Mouse (Mus musculus): ENCODE data around the gene Spint5.

GRCm38 (mm10) chr2:164678848-164679625, 36.1 kb upstream of the Spint5 start:
- TF ChIP-seq EP300 (IDR thresholded peaks at IDR 0.05; ENCODE audit: low read depth) (no peak), CTCF (IDR thresholded peaks at IDR 0.05; ENCODE audit: low read depth) (peak; percentile 80)

Data from heart, postnatal 0 days (tissue).